Mouse (Mus musculus): ENCODE data around the gene Pdik1l.

DNA sequence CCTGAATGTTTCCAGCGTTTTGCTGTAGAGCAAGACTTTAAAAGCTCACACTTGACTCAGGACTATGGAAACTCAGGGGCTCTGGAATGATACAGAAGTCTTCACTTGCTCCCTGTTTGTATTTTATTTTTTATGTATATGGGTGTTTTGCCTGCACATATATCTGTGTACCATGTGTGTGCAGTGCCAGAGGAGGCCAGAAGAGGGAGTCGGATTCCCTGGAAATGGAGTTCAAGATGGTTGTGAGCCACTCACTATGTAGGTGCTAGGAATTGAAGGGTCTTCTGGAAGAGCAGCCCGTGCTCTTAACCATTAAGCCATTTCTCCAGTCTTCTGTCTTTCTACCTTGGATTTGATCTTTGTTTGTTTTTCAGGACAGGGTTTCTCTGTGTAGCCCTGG, 33.8 kb upstream of the Pdik1l start:
- TF ChIP-seq HCFC1 (IDR thresholded peaks at IDR 0.05; ENCODE audit: borderline replicate concordance, insufficient read depth, low read length) (no peak), ZC3H11A (IDR thresholded peaks at IDR 0.05; ENCODE audit: borderline replicate concordance, low read depth, low read length) (no peak), MAFK (IDR thresholded peaks at IDR 0.05; ENCODE audit: insufficient read depth, low read depth, low read length) (no peak), ZNF384 (IDR thresholded peaks at IDR 0.05; ENCODE audit: low read depth, low read length) (no peak)
